Mouse (Mus musculus) ES-E14 (cell line): ENCODE measurements at regions not wholly inside any gene's neighbourhood (a gene's known extent, or its start where the extent isn't known, plus 50 kb on each side); places are given as distances from the start of the nearest gene placed in this dataset.

Experiments used
- CHD2 ChIP-seq: IDR thresholded peaks from 2 replicates; pipeline ENCODE4 v1.6.1; 2014; ENCODE audit warnings: mild to moderate bottlenecking, low read depth, low read length, inconsistent platforms
- MAFK ChIP-seq: IDR thresholded peaks from 2 replicates; pipeline ENCODE4 v1.6.1; 2014; ENCODE audit warnings: mild to moderate bottlenecking, low read depth, low read length, inconsistent platforms; ENCODE audit not compliant: insufficient read depth

- no peak for TF ChIP-seq MAFK
- TF ChIP-seq CHD2 = no peak
Measured at GRCm38 (mm10) chr13:54308591-54308990, 62.6 kb upstream of the Cplx2 start.
